Mouse (Mus musculus) kidney, adult 8-10 months (tissue): ENCODE measurements around the gene Casc1.

Experiments used
- DNase-seq, 2 experiments: peaks; one replicate each; pipeline ENCODE4 v3.0.0; 2022

Gene Casc1

DNA sequence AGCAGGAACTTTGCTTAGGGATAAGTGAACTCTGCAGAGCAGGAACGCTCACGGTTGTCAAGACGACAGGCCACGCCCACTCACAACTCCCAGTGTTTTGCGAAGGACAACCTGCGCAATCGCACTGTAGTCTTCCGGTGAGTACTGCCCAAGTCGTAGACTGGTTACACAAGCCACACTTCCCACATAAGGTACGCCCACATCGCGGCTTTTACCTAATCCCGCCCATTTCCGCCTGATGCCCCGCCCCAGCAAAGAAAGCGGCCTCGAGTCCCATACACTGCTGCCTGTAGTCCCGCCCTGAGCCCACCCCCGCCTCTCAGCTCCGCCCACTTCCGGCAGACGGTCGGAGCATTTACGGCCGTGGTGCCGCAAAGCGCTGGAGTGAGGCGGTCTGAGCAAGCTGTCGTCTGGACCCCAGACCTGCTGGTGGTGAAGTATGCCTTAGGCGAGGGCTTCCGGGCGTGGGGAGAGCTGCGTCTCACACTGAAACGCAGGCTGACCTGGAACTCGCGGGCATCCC lies at the start of gene Casc1, which contains the start of gene Etfrf1:
TSS of gene Casc1 (minus strand) at position 190 of the 523 bp plus-strand sequence.
TSS of gene Etfrf1 (plus strand) at position 319 of the 523 bp plus-strand sequence.
- peak; percentile 100 for DNase-seq

DNA sequence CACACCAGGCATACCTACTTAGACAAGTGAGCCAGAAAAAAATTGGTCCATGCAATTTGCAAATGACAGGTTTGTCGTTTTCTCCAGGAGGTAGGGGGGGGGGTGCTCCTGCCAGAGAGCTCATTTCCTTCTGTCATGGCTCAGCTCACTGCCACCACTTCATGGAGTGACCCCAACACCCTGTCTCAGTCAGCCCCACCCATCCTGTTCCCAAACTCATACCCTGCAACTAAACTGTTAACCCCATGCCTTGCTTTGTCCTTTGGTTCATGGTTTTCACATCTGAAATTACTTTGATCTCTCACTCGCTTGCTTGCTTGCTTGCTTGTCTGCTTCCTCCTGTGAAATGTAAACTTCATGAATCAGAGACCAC lies 45.9 kb upstream of the Casc1 start:
- DNase-seq: no peak

DNA sequence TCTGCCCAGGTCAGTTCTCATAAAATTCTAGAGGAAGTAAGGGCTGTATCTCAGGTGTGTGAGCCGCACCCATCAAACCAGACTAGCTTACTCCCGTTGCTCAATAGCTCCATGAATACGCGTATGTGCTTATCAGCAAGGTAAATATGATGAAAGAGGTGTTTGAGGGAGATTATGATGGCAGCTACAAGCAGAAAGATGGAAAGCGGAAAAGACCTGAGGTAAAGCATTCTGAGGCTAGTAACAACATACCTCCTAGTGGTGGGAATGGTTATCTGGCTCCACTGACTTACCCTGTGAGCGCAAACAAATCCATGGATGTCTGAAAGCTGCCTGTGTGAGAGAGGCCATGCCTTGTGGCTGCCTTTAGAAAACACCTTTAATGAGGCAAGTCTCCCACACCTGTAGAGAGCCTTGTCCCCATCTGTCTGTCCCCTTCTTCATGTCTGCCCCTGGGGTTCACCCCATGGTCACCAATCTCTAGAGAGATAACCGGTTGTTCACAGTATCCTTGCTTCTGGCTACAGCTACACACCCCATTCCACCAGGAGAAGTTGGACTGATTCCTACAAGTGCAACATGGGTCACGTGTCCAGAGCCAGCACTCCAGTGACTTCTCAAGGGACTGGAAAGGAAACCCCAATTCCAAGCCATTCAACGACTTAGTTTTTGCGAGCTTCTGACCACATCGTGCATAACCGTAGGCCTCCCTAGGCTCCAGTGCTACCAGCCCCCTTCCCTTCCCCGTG lies 45.3 kb upstream of the Casc1 start:
- peak; percentile 9 to 14 for DNase-seq

DNA sequence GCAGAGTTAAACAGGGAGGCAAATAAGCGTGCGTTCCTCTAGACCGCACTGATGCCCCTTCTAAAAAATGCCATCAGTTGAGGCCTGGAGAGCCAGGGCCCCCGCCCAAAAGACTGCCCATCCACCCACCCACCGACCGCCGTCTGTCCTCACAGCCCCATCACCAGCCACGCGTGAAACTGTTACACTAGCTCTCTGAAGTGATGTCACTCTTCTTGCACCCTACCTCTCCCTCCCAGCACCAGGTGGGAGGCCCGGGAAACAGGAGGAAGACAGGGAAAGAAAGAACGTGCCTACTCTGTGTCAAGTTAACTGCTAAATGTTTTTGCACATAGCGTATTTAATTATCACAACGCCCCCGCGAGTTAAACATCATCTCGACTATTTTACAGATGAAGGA lies 40.0 kb upstream of the Casc1 start:
- peak in 1 of 2 experiments; percentile 9 for DNase-seq

DNA sequence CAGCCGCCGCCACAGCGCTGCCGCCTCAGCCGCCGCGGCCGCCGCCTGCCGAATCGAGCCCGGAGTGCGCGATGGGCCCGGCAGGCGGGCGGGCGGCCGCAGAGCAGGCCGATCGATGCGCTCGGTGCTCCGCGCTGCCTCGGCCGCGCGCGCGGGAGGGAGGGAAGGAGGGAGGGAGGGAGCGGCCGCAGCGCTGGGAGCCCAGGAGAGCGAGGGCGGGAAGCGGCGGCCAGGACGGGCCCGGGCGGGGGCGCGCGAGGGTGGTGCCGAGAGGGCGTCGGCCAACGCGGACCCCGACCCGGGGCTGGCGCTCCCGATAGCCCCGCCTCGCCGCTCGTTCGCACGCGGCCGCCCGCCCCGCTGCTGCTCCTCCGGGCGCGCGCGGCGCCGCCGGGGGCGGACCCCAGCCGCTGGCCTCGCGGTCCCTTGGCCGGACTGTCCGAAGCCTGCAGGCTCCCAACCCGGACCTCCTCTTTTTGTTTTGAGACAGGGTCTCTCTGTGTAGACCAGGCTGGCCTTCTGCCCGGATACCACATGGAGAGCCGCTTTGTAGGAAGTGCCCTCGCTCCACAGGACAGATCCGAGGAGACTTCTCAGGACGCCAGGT lies 39.5 kb upstream of the Casc1 start, which contains the start of gene Kras:
TSS of gene Kras (minus strand) at position 55 of the 607 bp plus-strand sequence.
- peak; percentile 87 to 88 for DNase-seq

DNA sequence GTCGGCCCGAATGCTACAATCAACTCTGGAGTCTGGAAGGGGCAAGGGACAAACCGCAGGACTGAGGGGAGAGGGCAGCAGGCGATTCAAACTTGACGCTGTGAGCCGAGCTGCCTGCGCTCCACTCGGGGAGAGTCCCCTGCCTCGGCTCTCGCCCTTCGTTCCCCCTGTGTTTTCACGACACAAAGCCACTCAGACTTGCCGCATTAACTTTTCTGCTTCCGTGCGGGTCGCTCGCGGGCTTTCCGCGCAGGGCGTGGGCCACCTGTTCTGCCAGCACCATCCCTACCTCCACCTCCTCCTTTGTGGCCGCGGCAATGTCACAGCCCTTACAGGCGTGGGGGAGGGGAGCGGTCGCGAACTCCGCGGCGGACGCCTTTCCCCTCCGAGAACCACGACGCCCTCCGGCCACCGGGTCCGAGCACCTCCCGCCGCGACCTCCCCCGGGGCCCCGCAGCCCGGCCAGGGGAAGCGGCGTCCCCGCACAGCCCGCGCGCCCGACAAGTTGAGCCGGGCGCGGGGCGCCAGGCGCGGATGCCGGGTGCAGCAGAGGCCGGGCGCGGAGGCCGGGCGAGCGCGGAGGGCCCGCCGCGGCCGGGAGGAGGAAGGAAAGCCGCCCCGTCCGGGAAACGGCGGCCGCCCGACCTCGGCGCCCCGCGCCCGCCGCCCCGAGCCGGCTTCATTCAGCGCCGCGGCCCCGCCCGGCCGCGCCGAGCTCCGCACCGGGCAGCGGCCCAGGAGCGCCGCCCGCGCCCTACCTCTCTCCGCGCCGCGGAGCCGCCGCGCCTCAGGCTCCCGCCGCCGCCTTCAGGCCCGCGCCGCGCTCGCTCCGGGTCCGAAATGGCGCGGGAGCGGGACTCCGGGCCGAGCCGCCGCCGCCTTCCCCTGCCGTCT lies 38.7 kb upstream of the Casc1 start:
- DNase-seq: peak; percentile 29 to 47

DNA sequence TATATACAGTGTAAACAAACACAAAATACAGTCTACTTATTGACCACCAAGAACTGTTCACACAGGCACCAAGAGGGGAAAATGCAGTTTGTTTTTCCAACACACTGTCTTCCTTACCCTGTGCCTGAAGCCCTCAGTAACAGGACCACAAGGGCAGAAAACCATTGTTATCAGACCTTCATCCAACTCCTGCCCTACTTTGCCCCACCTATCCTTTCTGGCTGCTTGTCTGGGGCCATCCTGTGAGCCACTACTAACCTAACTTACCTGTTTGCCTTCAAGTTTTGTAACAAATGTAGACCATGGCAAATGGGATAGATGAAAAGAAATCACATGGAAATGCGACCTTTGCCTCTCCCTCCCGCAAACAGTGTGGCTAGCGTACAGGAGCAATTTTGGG lies 37.1 kb upstream of the Casc1 start:
- DNase-seq: no peak

DNA sequence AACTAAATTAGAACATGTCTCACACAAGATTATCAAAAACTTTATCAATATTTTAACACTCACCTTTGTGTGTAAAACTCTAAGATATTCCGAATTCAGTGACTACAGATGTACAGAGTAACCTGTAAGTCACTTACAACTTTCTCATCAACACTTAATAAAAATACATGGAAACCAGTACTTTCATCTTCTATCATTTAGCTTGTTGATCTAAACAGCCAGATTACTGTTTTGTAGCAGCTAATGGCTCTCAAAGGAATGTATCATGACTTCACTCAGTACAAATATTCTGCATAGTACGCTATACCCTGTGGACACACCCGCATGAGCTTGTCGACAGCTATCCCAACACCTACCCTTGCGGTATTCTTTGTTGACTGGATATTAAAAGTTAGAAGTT lies 36.0 kb upstream of the Casc1 start:
- DNase-seq: no peak

DNA sequence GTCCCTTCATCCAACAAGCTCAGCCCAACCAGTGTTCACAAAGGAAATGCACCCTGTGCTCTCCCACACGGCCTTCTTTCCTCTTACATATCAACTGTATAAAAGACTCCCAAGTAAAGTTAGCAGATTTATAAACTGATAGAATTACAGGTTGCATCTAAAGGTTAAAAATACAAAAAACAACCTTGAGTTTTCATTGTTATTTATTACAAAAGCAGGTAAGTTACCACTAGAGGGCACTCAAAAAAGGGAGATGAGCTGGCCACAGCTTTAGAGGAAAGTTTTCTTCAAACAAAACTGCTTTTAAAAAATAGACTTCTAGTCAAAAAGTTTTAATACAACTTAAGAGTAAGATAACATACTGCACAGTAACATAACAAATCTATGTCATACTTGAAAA lies 31.7 kb upstream of the Casc1 start:
- DNase-seq: no peak

DNA sequence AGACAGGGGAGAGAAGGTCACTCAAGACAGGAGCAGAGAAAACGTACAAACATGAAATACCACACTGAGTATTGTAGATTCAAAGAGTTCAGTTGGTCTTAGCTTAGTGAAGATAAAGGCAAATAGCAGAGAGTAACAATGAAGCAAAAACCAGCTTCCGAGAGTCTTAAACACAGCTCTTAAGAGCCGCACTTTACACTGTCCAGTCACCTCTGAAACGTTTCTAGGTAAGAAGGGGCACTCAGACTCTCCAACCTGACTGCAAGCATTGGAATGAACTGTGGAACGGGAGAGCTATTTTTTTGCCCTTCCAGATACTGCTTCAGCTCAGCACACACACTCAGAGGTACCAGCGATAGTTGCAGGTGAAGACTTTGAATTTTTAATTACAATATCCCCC lies 29.5 kb upstream of the Casc1 start:
- DNase-seq: no peak

DNA sequence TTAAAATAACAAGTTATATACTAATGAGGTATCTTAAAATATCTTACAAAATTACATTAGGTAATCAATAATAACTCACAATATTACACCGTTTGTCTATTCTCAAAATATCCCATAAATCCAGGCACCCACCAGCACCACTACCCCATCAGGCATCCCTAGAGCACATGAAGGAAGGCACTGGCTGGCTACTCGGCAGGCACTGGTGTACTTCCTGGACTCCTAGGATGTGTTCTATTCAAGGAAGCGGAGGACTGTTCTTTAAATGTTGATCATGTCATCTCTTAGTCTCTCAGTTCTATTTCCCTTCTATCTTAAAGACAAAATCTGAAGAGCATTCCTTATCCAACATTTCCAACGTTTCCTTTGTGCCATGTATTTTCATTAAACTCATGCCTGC lies 26.3 kb upstream of the Casc1 start:
- DNase-seq: no peak

DNA sequence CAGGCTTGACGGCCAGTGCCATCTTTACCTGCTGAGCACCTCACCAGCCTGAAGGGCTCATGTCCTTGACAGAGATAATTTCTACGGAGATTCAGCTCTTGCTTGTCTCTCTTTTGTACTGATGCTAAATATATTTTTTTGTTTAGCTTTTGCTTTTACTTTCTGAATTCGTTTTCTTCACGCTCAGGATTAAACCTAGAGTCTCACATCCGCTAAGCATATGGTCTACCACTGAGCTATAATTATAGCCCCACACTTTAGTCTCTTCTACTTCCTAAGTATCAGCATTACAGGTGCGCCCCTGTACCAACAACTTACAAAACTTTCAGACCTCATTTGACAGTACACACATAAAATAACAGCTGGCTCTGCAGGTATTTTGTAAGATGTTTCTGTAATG lies 24.6 kb upstream of the Casc1 start:
- no peak for DNase-seq

DNA sequence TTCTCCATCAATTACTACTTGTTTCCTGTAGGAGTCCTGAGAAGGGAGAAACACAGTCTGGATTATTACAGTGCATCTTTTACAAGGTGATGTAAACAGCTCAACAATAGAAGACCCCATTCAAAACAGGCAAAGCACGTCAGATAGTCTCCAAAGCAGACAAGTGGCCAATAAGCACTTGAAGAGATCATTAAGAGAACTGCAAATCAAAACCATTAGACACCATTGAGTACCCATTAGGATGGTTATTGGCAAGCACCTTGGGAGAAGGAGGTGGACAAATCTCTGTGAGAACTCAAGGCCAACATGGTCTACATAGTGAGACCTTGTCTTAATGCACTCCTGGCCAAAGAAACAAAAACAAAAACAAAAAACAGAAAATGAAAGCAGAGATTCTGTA lies 23.6 kb upstream of the Casc1 start:
- DNase-seq: no peak

DNA sequence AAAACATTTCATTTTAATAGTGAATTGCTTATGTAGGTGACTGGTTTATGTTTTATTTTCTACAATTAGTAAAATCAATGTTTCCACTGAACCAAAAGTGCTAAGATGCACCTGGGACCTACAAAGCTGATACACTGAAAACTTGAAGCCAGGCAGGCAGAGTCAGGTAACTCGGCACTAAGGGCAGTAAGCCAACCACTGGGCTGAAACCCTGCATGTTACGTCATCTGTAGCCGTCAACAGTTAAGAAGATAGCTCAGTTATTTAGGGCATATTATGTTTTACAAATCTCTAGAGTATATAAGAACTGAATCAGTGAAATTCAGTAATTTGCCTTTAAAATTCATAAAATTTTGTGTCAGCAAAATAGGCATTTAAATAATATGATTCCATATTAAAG lies 15.5 kb upstream of the Casc1 start:
- DNase-seq: no peak

DNA sequence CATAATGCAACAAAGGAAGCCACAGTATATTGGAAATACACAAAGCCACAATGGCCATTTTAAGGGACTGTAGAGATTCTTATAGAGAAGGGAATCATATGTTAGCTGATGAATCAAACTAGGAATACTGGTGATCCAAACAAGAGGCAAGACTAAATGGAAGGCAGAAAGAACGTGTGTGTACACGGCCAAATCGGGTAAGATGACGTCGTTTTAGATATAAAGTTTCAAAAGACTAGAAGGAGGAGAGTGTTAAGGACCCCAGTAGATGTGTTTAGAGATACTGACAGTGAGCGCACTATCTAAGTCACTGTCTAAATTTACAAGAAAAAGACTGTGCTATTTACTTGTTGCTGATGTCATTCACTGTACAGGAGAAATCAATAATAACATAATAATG lies 13.4 kb upstream of the Casc1 start:
- no peak for DNase-seq

DNA sequence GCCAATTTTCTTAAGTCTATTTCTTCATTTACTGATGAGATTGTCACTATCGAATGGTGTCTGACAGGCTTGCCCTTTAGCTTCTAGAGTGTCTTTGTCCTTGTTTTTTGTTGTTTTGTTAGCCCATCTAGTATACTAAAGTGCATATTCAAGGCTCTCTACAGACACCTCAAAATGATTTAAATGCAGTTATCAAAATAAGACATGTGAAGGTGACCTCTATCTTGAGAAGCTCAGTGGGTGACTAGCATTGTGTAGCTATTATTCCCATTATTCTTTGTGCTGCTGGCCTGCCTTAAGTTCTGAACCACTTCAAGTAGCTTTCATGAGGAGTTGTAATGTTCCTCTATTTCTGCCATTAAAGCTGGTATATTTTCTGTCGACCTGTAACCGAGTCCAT lies 5.0 kb upstream of the Casc1 start:
- no peak for DNase-seq

DNA sequence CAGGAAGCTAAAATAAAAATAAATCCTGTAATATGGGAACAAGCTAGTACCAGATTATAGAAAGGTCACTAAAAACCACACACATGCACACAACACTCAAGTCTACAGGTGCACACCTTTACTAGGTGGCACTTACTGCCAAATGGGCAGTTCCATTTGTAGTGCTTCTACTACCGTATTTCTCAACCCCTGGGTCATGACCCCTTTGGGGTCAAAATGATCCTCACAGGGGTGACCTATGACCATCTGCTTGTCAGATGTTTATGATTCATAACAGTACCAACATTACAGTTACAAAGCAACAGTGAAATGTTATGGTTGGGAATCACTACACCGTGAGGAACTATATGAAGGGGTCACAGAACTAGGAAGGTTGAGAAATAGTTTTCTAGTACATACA lies 3.1 kb upstream of the Casc1 start:
- no peak for DNase-seq

DNA sequence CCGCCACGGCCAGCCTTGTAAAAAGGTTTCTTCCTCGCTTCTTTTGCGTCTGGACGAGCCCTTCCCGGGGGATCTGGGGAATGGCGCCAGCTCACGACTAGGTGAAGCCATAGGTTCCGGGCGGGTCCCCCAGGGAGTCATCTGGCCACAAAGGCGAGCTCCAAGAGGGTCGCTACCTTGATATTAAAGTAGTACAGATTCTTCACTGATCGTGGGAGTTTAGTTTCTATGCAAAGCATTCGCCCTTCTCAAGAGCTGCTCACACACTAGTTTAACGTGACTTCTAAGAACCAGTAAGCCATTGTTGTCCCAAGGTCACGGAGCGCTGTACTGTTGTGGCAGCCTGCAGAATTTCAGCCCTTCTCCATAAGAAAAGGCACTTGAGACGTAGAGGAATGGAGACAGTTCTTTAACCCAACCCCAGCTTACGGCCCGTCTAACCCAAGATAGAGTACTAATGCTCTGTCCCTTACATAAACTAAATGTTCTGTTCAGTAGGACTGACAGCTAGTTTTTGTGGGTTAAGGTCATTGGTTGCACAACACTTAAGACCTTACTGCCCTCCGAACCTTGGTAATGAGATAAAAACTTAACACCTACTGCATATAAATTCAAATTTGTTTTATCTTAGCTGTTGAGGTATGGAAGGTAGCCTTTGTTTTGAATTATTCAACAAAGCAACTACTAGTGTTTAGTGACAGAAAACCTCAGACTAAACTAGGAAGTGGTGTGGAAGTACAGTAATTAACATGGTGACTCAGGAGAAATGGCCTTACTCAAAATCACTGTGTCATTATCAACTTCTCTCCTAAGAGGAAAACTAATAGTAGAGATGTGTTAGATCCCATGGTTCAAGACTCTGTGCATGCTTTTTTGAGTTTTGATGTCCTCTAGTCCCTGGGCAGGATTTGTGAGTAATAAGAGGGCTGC lies 836 bp upstream of the Casc1 start:
- no peak for DNase-seq

DNA sequence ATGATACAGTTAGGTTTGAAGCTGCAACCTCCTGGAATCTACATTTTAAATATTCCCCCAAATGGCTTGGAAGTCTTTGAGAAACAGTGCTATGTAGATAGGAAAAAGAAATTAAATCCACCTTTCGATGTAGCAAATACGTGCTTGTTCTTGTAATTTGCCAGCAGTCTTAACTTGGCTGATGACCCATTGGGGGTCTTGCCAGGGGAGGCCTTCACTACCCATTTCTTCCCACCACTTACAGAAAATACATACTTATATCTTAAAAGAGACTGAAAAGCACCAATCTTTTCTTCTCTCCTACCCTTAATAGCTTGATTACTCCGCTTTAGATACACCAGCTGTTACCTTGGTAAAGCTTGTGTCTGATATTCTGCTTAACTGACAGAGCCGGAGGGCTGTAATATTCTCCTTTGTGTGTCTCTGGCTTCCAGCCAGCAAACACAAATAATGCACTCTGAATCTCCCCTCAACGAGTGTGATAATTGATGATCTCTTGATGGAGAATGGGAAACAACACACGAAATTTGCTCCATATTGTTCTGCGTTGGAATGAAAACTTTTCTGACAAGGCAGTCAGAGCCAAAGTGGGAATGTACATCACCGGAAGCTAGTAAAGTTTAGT lies 637 bp downstream of the Casc1 start:
- DNase-seq: no peak

DNA sequence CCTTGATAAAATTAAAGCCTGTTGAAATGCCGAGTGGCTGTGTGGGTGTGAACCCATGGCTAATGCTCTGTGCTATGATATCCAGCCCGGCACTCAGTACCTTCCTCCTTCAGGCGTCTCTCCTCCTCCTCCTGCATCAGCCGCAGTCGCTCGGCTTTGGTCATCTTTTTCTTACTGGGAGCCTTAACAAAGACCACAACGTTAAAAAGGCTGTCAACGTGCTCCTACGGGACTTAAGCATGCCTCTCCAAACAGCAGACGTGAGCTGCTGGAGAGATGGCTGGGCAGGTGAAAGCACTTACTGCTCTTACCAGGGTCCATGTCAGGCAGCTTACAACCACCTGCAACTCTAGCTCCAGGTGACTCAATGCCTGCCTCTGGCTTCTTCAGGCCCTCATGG lies 5.7 kb downstream of the Casc1 start:
- DNase-seq: no peak

DNA sequence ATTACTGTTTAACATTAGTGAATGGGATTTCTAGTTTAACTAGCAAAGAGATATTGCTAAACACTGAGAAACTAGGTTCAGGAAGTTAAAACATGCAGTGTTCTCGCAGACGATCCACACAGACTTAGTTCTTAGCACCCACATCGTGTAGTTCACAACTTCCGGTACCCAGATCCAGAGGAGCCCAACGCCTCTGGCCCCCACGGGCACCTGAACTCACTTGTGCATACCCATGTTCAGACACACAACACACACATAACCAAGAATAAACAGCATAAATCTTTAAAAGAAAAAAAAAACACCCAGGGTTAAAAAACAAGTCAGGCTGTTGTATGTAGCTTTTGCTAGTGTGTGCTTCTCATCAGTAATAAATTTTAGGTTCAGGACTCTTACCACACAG lies 6.4 kb downstream of the Casc1 start:
- no peak for DNase-seq
